Mouse (Mus musculus) olfactory bulb, adult 2 months (tissue): Measurements from ENCODE around the gene Mpv17. TPM values are rescaled to one million over a fixed set of nuclear protein-coding genes. Genes with fewer than 3 reads are reported as not detected.

Experiments
- H3K27ac ChIP-seq: fragments of 200-500 bp; 2 replicates; pipeline ENCODE4 v1.5.1; 2012; ENCODE audit warnings: low read depth, low read length; ENCODE audit not compliant: insufficient read depth
- H3K4me1 ChIP-seq: fragments of 200-500 bp; 2 replicates; pipeline ENCODE4 v1.6.1; 2012; ENCODE audit warnings: low read length; ENCODE audit not compliant: control insufficient read depth, insufficient read depth
- H3K4me3 ChIP-seq: fragments of 200-500 bp; 2 replicates; pipeline ENCODE4 v1.5.1; 2012; ENCODE audit warnings: mild to moderate bottlenecking, low read depth, low read length, moderate library complexity; ENCODE audit not compliant: insufficient read depth
- CTCF ChIP-seq: fragments of 200-500 bp; IDR thresholded peaks from 2 replicates; pipeline ENCODE4 v1.5.1; 2012; ENCODE audit warnings: low read depth, mild to moderate bottlenecking, low read length, moderate library complexity; ENCODE audit not compliant: insufficient read depth
- POLR2A ChIP-seq: fragments of 200-500 bp; IDR thresholded peaks from 2 replicates; pipeline ENCODE4 v1.6.1; 2012; ENCODE audit warnings: mild to moderate bottlenecking, low read depth, low read length, moderate library complexity; ENCODE audit not compliant: insufficient read depth
- WGBS: fragments of 180-500 bp; shearing (Covaris S2); methylation state at CpG from one replicate; pipeline ENCODE4 v1.1.7; 2018; 5-methylcytosine and 5-hydroxymethylcytosine counted together
- polyA plus RNA-seq: library from polyadenylated mRNA; stranded (reverse); fragments of >200 nt; gene quantifications from 2 replicates; pipeline ENCODE4 v1.2.4, GENCODE M21; 2012; ENCODE audit warnings: low replicate concordance; ENCODE audit not compliant: missing spikeins, insufficient read depth, insufficient read length

The Mpv17 gene
- polyA plus RNA-seq, 1 experiment: not detected

GRCm38 (mm10) chr5:31123481-31123880 lies 30.6 kb downstream of the Mpv17 start:
- Histone ChIP-seq H3K4me1 (no peaks in the 10 kb centered on the region), H3K4me3 (no peak overlapping the region), H3K27ac (no peak overlapping the region)
- WGBS: 43% methylated on average over 2 of the region's 2 CpGs
- no peak for TF ChIP-seq POLR2A
- no peak for TF ChIP-seq CTCF

- H3K4me1 ChIP-seq: no peaks in the 10 kb centered on the region
- WGBS: 84% methylated on average over 8 of the region's 8 CpGs
- no peak overlapping the region for H3K4me3 ChIP-seq
- no peak overlapping the region for H3K27ac ChIP-seq
- TF ChIP-seq CTCF (no peak), POLR2A (no peak)
Observed at GRCm38 (mm10) chr5:31121111-31121510, 32.9 kb downstream of the Mpv17 start.

- Histone ChIP-seq H3K27ac (no peak overlapping the region), H3K4me3 (no peak overlapping the region), H3K4me1 (no peaks in the 10 kb centered on the region)
- WGBS: 35% methylated on average over 10 of the region's 10 CpGs
- TF ChIP-seq CTCF (no peak), POLR2A (no peak)
Observed at GRCm38 (mm10) chr5:31116912-31117311, 37.1 kb downstream of the Mpv17 start.

DNA sequence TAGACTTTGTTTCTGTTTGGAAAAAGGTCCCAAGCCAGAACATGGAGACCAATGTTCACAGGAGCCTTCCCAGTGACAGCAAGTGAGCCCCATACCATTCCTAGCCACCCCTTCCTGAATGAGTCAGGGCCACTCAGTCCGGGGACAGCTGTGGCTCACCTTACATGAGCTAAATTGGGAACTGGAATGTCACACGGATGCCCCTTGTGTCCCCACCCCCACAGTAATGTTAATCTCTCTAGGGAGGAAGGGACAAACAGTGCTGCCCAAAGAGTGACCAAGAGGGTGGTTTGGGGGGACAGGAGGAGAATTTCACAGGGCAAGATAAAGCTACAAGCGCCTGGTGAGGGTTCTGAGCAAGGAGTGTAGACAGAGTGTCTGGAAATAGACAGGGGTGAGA lies 37.7 kb downstream of the Mpv17 start, which contains the start of gene Trim54:
TSS of gene Trim54 (plus strand) at position 359 of the 400 bp plus-strand sequence.
- 50% methylated on average over 3 of the region's 3 CpGs for WGBS
- Histone ChIP-seq H3K4me3 (no peak within 1 kb of the TSS), H3K27ac (no peak within 1 kb of the TSS), H3K4me1 (no peaks in the 10 kb centered on the region)
- TF ChIP-seq POLR2A (no peak), CTCF (no peak)

DNA sequence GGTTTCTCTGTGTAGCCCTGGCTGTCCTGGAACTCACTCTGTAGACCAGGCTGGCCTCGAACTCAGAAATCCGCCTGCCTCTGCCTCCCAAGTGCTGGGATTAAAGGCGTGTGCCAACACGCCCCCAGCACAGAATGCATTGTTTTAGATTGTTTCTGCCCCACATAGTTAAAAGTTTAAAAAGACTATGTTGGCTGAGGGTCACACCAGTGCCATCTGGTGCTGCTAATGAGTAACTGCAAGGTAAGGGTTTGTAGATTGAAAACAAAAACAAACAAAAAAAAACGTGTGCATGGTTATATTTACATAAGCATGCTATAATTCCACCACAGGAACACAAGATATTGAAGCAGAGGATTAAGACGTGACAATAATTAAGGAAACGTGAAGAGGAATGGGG lies 43.3 kb downstream of the Mpv17 start:
- Histone ChIP-seq H3K4me3 (no peak overlapping the region), H3K4me1 (no peaks in the 10 kb centered on the region), H3K27ac (no peak overlapping the region)
- 27% methylated on average over 7 of the region's 7 CpGs for WGBS
- TF ChIP-seq CTCF: no peak
- TF ChIP-seq POLR2A: no peak

DNA sequence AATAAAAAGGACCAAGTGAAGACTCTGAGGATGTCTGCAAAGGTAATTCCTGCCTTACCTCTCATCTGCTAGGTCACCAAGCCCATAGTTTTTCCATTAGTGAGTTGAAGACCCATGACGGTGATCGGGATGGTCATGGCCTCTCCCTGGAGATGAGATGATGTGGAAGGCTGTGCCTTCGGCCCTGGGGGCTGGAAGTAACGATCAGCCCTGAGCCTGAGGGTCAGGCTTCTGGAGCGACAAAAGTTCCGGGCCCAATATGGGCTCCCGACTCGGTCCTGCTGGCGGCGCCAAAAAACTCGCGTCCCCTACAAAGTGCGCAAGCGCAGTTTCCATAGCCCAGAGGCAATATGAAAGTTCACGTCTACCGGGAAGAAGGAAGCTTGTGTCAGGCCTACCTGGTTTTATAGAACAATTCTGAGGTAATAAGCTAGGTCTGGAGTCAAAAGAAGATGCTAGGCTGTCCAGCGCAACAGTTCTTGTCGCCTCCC lies 46.0 kb downstream of the Mpv17 start, which contains the start of gene Slc30a3:
TSS of gene Slc30a3 (minus strand) at position 238 of the 491 bp plus-strand sequence.
- no peaks in the 10 kb centered on the region for H3K4me1 ChIP-seq
- TF ChIP-seq POLR2A (no peak), CTCF (no peak)
- no peak within 1 kb of the TSS for H3K4me3 ChIP-seq
- no peak within 1 kb of the TSS for H3K27ac ChIP-seq
- 95% methylated on average over 18 of the region's 18 CpGs for WGBS

GRCm38 (mm10) chr5:31105814-31106335 lies 48.2 kb downstream of the Mpv17 start, which contains the start of gene Dnajc5g:
TSS of gene Dnajc5g (plus strand) at chr5:31106285.
- no peaks in the 10 kb centered on the region for H3K4me1 ChIP-seq
- TF ChIP-seq CTCF (no peak), POLR2A (no peak)
- 88% methylated on average over 9 of the region's 9 CpGs for WGBS
- no peak within 1 kb of the TSS for H3K27ac ChIP-seq
- H3K4me3 ChIP-seq: no peak within 1 kb of the TSS

DNA sequence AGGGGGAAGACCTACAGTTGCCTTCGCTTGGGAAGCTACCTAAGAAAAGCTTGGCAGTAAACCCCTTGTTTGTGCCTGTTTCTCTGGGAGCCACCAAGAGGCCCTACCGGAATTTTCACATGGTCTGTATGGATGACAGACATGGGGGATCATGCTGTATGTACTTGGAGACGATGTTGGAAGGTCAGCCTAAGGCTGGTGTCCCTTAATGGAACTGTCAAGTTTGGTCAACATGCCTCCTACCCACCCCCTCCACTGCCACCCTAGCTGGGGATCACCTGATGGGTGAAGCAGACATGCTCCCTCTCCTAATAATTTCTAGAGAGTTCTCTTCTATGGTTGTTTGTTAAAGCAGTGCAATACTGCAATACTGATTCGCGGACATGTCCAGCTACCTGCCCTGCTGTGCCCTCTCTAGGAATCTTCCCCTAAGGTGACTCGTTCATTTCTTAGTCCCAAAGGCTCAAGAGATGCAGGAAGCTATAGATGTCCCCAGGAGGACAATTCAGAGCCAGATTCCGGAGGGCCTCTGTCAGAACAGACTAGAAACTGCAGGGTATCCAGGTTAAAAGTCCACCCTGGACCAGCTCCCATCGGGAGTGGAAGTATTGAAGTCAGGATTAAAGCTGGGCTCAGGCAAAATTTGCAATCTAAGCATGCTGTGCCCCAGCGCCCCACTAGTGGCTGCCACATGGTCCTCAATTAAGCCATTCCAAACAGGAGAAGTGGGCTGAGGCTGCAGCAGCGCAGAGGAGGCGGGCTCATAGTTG lies 58.2 kb downstream of the Mpv17 start:
- peak overlapping the region; percentile 32; the same call in 1 of the 2 replicates for H3K4me3 ChIP-seq
- H3K4me1 ChIP-seq: peaks cover 39% of the 10 kb centered on the region
- H3K27ac ChIP-seq: no peak overlapping the region
- 30% methylated on average over 11 of the region's 11 CpGs for WGBS
- TF ChIP-seq POLR2A: no peak
- TF ChIP-seq CTCF: peak; percentile 25; the same call in 1 of the 2 replicates

DNA sequence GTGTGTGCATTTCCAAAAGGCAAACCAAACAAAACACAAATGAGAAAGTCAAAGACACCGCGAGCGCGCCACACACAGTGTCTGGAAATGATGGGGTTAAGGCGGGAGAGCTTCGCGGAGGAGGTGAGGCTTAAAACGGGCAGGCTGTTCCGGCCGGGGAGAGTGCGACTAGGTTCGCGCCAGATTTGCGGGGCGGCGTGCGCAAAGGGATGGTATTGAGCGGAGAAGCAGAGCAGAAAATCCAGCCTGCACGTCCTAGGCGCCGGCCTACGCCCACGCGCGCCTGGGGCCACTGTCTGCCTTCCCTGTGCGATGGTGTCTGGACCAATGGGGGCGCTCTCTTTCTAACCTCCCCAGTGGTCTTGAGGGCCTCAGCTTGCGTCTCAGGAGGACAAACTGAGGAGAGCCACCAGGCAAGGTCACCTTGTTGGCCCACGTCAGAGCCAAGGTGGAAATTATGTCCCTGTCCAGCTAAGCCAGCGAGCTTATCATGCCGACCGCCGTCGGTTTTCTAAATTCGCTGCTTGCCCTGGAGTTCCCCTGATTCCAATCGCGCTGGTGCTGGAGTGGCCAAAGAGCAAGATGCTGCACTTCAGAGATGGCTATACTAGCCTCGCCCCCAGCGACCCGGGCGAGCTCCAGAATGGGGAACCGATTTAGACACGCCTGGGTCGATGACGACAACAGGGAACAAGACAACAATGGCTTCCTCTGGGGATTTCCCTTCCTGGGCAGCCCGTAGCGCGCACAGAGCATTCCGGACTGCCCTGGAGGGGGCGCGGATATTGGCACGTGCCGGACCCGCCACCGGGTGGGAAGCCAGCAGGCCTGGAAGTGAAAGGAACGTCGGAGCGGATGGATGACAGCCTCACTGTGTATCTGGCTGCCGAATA lies 59.0 kb downstream of the Mpv17 start:
- TF ChIP-seq POLR2A (no peak), CTCF (no peak; the same call in 1 of the 2 replicates)
- Histone ChIP-seq H3K4me3 (peak overlapping the region; percentile 32), H3K27ac (no peak overlapping the region), H3K4me1 (peaks cover 39% of the 10 kb centered on the region)
- WGBS: 1% methylated on average over 59 of the region's 59 CpGs
